Mouse (Mus musculus): ENCODE results near the gene Ddx59. TPM values are rescaled to one million over a fixed set of nuclear protein-coding genes. Genes with fewer than 3 reads are reported as not detected.

Gene Ddx59
- polyA plus RNA-seq, 1 experiment from 2014 or later, result 4.5 TPM

DNA sequence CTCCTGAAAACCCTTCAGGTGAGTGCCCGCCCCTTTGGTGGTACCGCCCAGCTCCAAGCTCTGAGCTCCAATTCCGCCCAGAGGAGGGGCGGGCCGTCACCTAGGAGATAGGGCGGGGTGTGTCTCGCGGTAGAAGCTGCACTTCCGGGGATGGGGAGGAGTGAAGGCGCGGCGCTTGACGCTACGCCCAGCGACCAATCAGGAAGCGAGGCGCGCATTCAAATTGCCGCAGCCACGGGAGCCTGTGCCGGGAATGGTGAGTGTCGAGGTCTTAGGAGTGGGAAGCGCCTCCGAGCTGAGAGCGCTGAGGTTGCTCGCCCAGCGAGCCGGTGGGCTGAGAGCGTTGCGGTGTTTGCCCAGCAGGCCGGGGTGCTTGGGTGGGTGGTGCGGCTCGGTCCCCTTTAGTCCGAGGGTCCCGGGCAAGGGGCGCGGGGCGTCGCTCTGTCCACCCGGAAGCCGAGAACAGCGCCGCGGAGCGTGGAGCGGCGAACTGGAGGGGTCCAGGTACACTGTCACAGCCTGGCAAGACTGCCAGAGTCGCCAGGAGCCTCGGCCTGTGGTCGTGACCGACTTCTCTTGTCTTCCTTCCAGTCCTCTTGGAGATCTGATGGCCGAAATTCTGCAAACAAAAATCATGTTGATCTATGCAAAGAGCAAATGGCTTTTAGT is 51.2 kb downstream of the Ddx59 start, which contains the start of gene Kif14:
Gene Kif14, plus strand, starts transcription at position 201 of the 669 bp plus-strand sequence.
- H3K4me3 ChIP-seq (ENCODE audit: low read depth, low read length), result peak within 1 kb of the TSS; percentile 81
- 0 out of 2 replicates have a peak, but pooled peaks cover 8% of the 10 kb centered on the region for H3K4me1 ChIP-seq (ENCODE audit: insufficient read depth)
- peak; percentile 100 for ATAC-seq
- peak; percentile 18; the same call in 1 of the 2 replicates for TF ChIP-seq CTCF (IDR thresholded peaks at IDR 0.05; ENCODE audit: low read depth)
- no peak for TF ChIP-seq EP300 (IDR thresholded peaks at IDR 0.05; ENCODE audit: low read depth)
- peaks cover 19% of the 10 kb centered on the region for H3K36me3 ChIP-seq (replicated peaks; ENCODE audit: insufficient read depth, low read length)
- peak; percentile 99 for DNase-seq
- peak within 1 kb of the TSS; percentile 76 for H3K9ac ChIP-seq (replicated peaks)
- H3K9me3 ChIP-seq (ENCODE audit: low read length), result no peaks in the 10 kb centered on the region
- WGBS (ENCODE audit: insufficient replicate concordance), result under 1% methylated on average over 52 of the region's 52 CpGs
- peak within 1 kb of the TSS; percentile 56; the same call in 1 of the 2 replicates for H3K27ac ChIP-seq (ENCODE audit: low read depth)
- peak within 1 kb of the TSS; percentile 96 for H3K4me2 ChIP-seq (ENCODE audit: low read depth, low read length)
- no peaks in the 10 kb centered on the region for H3K27me3 ChIP-seq (ENCODE audit: insufficient read depth, low read length)

- no peak for DNase-seq
Measured at GRCm38 (mm10) chr1:136469408-136469807, 54.3 kb downstream of the Ddx59 start.

DNA sequence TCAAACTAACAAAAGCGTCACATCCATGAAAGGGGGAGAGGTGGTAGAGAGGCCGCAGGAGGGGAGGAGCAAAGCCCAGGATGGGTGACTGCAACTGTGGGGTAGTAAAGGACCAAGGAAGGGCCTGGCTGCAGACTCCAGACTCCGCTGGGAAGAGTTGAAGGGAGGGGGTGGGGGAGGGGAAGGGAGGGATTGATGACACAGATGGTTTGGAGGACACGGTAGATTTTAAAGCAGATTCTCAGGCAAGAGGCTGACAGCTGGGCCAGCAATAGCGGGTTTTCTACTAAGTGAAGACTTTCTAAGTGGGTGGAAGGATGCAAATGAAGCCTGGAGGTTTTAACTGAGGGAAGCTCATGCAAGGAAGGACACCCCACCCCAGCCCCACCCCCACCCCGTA is 55.4 kb downstream of the Ddx59 start:
- Histone ChIP-seq H3K36me3 (replicated peaks; ENCODE audit: insufficient read depth, low read length) (peaks cover 46% of the 10 kb centered on the region), H3K27me3 (ENCODE audit: insufficient read depth, low read length) (no peaks in the 10 kb centered on the region), H3K27ac (ENCODE audit: low read depth) (no peak overlapping the region), H3K4me1 (ENCODE audit: insufficient read depth) (0 out of 2 replicates have a peak, but pooled peaks cover 8% of the 10 kb centered on the region), H3K9ac (replicated peaks) (no peak overlapping the region), H3K4me2 (ENCODE audit: low read depth, low read length) (peak overlapping the region; percentile 52), H3K9me3 (ENCODE audit: low read length) (no peaks in the 10 kb centered on the region), H3K4me3 (ENCODE audit: low read depth, low read length) (no peak overlapping the region)
- DNase-seq, result no peak
- 67% methylated on average over 6 of the region's 6 CpGs for WGBS (ENCODE audit: insufficient replicate concordance)
- ATAC-seq, result no peak
- TF ChIP-seq CTCF (IDR thresholded peaks at IDR 0.05; ENCODE audit: low read depth) (no peak), EP300 (IDR thresholded peaks at IDR 0.05; ENCODE audit: low read depth) (no peak)

More at GRCm38 (mm10) chr1:136469408-136469807, 54.3 kb downstream of the Ddx59 start:
- 0 out of 2 replicates have a peak overlapping the region, but pooled peaks have one; percentile 7 for H3K4me3 ChIP-seq (ENCODE audit: low read depth, low read length)
- H3K27me3 ChIP-seq (ENCODE audit: insufficient read depth, low read length), result no peaks in the 10 kb centered on the region
- 86% methylated on average over 4 of the region's 4 CpGs for WGBS (ENCODE audit: insufficient replicate concordance)
- H3K9ac ChIP-seq (replicated peaks), result no peak overlapping the region; the same call in 1 of the 2 replicates
- H3K36me3 ChIP-seq (replicated peaks; ENCODE audit: insufficient read depth, low read length), result peaks cover 45% of the 10 kb centered on the region
- no peak for ATAC-seq
- no peak overlapping the region for H3K27ac ChIP-seq (ENCODE audit: low read depth)
- 0 out of 2 replicates have a peak, but pooled peaks cover 8% of the 10 kb centered on the region for H3K4me1 ChIP-seq (ENCODE audit: insufficient read depth)
- no peak for TF ChIP-seq EP300 (IDR thresholded peaks at IDR 0.05; ENCODE audit: low read depth)
- no peak for TF ChIP-seq CTCF (IDR thresholded peaks at IDR 0.05; ENCODE audit: low read depth)
- no peaks in the 10 kb centered on the region for H3K9me3 ChIP-seq (ENCODE audit: low read length)
- H3K4me2 ChIP-seq (ENCODE audit: low read depth, low read length), result peak overlapping the region; percentile 52

Other genes starting within 250 kb of the Ddx59 start
- not detected in 2 replicates for gene Mroh3, start 202.4 kb upstream of the Ddx59 start, polyA plus RNA-seq (2015; fragmentation: Nextera tagmentation; extraction: Ambion mirVana)
- gene Inava, start 181.0 kb upstream of the Ddx59 start, polyA plus RNA-seq (2015; fragmentation: Nextera tagmentation; extraction: Ambion mirVana), result 0.09 TPM in 2 replicates
- not detected in 2 replicates for gene Gpr25, start 154.4 kb upstream of the Ddx59 start, polyA plus RNA-seq (2015; fragmentation: Nextera tagmentation; extraction: Ambion mirVana)
- 3.1 and 3.4 TPM in 2 replicates for gene Camsap2, start 69.2 kb upstream of the Ddx59 start, polyA plus RNA-seq (2015; fragmentation: Nextera tagmentation; extraction: Ambion mirVana)
- gene Kif14, start 51.1 kb downstream of the Ddx59 start, polyA plus RNA-seq (2015; fragmentation: Nextera tagmentation; extraction: Ambion mirVana), result 1.9 and 2.3 TPM in 2 replicates
- 7.2 TPM in 2 replicates for gene Zfp281, start 209.6 kb downstream of the Ddx59 start, polyA plus RNA-seq (2015; fragmentation: Nextera tagmentation; extraction: Ambion mirVana)